Mouse (Mus musculus): ENCODE measurements around the gene Shisa5. TPM values are rescaled to one million over a fixed set of nuclear protein-coding genes. Genes with fewer than 3 reads are reported as not detected.

Shisa5 gene
- polyA plus RNA-seq, 1 experiment from 2014 or later, result 52.7 TPM

DNA sequence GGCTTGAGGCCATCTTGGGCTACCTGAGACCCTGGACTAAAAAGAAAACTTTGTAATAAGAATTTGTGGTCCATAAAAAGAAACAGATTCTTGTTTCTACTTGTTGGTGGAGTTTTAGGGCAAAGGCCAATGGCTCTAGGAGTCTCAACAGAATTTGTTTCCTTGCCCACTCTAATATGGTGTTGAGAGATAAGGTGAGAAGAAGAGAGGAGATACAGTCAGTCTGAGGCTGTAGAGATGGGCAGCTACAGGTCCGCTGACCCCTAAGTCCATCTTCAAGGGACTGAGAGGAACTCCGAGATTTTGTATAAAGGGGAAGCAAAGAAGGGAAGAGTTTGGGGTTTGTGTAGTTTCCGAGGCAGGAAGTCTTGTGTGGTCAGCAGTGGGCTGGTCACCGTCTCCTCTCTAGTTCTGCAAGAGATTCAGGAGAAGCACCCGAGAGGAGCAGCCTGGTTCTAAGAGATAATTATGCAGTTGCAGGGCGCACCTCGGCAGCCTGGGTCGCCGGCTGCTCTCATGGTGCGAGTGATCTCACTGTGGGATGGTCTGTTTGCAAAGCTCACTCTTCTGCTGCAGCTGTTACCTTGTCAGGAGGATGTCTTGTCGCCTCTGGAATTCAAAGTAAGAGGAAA, 21.3 kb upstream of the Shisa5 start:
- 78% methylated on average over 11 of the region's 11 CpGs for WGBS
- no peaks in the 10 kb centered on the region for H3K4me1 ChIP-seq (replicated peaks; ENCODE audit: control insufficient read depth, insufficient read depth, low read length)
- H3K27ac ChIP-seq (ENCODE audit: low read length), result no peak overlapping the region
- no peaks in the 10 kb centered on the region for H3K36me3 ChIP-seq (ENCODE audit: control insufficient read depth, insufficient read depth)
- H3K4me3 ChIP-seq (replicated peaks; ENCODE audit: low read length), result no peak overlapping the region
- H3K9me3 ChIP-seq (ENCODE audit: control insufficient read depth, low read length), result no peaks in the 10 kb centered on the region
- no peak for ATAC-seq
- H3K4me2 ChIP-seq (ENCODE audit: low read length), result no peak overlapping the region
- H3K9ac ChIP-seq (replicated peaks; ENCODE audit: low read depth, low read length), result no peak overlapping the region
- H3K27me3 ChIP-seq (replicated peaks; ENCODE audit: control insufficient read depth, insufficient read depth, low read length), result no peaks in the 10 kb centered on the region

DNA sequence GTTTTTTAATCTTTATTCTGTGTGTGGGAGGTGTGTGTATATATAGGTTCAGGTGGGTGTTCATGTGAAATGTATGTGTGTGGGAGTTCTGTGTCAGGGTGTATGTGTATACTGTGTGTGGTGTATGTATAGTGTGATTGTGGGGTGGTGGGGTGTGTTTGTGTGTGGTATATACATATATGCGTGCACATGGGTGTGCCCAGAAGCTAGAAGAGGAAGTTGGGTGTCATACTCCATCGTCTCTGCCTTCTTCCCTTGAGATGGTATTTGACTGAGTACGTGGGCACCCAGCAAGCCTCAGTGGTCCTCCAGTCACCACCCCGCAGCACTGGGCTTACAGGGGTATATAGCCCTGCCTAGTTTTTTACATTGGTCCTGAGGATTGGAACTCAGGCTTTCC, 16.9 kb upstream of the Shisa5 start:
- no peak overlapping the region for H3K4me2 ChIP-seq (ENCODE audit: low read length)
- no peak overlapping the region for H3K9ac ChIP-seq (replicated peaks; ENCODE audit: low read depth, low read length)
- no peaks in the 10 kb centered on the region for H3K4me1 ChIP-seq (replicated peaks; ENCODE audit: control insufficient read depth, insufficient read depth, low read length)
- ATAC-seq, result no peak
- no peak overlapping the region for H3K4me3 ChIP-seq (replicated peaks; ENCODE audit: low read length)
- H3K27ac ChIP-seq (ENCODE audit: low read length), result no peak overlapping the region
- WGBS, result 88% methylated on average over 4 of the region's 4 CpGs
- H3K36me3 ChIP-seq (ENCODE audit: control insufficient read depth, insufficient read depth), result 0 out of 2 replicates have a peak, but pooled peaks cover 2% of the 10 kb centered on the region
- no peaks in the 10 kb centered on the region for H3K9me3 ChIP-seq (ENCODE audit: control insufficient read depth, low read length)
- H3K27me3 ChIP-seq (replicated peaks; ENCODE audit: control insufficient read depth, insufficient read depth, low read length), result no peaks in the 10 kb centered on the region

DNA sequence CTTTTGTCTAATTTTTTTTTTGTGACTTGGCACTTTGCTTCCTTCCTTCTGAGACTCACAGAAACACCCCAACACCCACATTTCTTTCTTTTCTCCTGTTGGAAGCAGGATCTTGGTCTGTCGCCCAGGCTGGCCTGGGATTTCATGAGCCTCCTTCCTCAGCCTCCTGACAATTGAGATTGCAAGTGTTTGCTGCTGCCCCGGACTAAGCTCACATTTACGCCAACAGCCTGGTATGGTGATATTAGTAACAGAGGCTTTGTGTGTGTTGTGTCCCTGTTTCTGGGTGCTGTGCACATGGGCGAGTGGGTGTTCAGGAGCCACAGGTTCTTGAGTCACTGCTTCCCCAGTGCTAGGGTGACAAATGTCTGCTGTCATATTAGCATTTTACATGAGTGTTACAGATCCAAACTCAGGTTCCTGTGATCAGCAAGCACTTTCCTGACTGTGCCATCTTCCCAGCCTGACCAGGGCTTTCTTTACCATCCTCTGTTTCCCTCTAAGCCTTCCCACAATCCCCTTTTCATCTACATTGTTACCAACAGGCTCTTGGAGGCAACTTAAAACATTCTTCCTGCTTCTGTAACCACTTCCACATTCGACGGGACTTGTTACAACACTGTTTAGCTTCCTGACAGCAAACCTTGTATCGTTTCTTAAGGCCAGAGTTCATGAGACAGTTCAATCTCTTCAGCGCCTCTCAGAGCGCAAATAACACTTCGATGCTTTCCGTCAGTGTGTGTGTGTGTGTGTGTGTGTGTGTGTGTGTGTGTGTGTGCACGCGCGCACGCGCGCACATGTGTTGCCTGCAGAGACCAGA, 15.3 kb upstream of the Shisa5 start:
- no peaks in the 10 kb centered on the region for H3K4me1 ChIP-seq (replicated peaks; ENCODE audit: control insufficient read depth, insufficient read depth, low read length)
- no peak for ATAC-seq
- 0 out of 2 replicates have a peak, but pooled peaks cover 2% of the 10 kb centered on the region for H3K36me3 ChIP-seq (ENCODE audit: control insufficient read depth, insufficient read depth)
- no peak overlapping the region for H3K27ac ChIP-seq (ENCODE audit: low read length)
- H3K27me3 ChIP-seq (replicated peaks; ENCODE audit: control insufficient read depth, insufficient read depth, low read length), result no peaks in the 10 kb centered on the region
- no peak overlapping the region for H3K9ac ChIP-seq (replicated peaks; ENCODE audit: low read depth, low read length)
- no peaks in the 10 kb centered on the region for H3K9me3 ChIP-seq (ENCODE audit: control insufficient read depth, low read length)
- 85% methylated on average over 17 of the region's 17 CpGs for WGBS
- H3K4me2 ChIP-seq (ENCODE audit: low read length), result no peak overlapping the region
- no peak overlapping the region for H3K4me3 ChIP-seq (replicated peaks; ENCODE audit: low read length)

DNA sequence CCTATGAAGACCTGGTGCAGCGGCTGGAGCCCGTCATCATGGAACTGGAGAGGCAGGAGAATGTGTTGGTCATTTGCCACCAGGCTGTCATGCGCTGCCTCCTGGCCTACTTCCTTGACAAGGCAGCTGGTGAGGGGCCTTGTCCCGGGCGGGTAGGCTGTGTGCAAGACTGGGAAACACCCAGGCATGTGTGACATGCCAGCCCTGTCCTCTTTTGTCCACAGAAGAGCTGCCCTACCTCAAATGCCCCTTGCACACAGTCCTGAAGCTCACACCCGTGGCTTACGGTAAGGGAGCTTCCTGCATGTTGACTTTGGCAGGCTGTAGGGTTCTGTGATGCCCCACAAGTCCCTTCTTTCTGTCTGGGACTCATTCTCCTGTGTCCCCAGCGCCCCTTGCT, 10.8 kb upstream of the Shisa5 start:
- Histone ChIP-seq H3K4me3 (replicated peaks; ENCODE audit: low read length) (no peak overlapping the region), H3K9me3 (ENCODE audit: control insufficient read depth, low read length) (no peaks in the 10 kb centered on the region), H3K36me3 (ENCODE audit: control insufficient read depth, insufficient read depth) (peaks cover 2% of the 10 kb centered on the region), H3K4me2 (ENCODE audit: low read length) (no peak overlapping the region), H3K27ac (ENCODE audit: low read length) (no peak overlapping the region), H3K9ac (replicated peaks; ENCODE audit: low read depth, low read length) (no peak overlapping the region), H3K27me3 (replicated peaks; ENCODE audit: control insufficient read depth, insufficient read depth, low read length) (no peaks in the 10 kb centered on the region), H3K4me1 (replicated peaks; ENCODE audit: control insufficient read depth, insufficient read depth, low read length) (no peaks in the 10 kb centered on the region)
- no peak for ATAC-seq
- 80% methylated on average over 8 of the region's 8 CpGs for WGBS

DNA sequence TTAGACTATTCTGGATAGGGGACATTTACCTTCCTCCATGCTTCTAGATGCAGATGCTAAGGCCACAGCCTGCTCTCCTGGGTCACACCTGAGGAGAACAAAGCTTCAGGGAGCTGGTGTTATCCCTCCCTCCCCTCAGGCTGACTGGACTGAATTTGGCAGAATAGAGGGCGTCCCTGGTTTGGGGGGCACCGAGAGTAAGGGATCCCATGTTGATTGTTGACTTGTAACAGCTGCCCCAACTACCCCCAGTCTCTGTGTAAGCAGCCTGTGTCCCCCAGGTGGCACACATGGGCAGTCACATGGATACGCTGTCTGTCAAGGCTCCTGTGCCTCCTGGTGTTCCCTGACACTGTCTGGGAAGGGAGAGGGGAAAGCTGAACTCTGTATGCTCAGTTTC, 9.9 kb upstream of the Shisa5 start:
- H3K4me1 ChIP-seq (replicated peaks; ENCODE audit: control insufficient read depth, insufficient read depth, low read length), result no peaks in the 10 kb centered on the region
- no peak overlapping the region for H3K4me2 ChIP-seq (ENCODE audit: low read length)
- no peak for ATAC-seq
- no peak overlapping the region for H3K9ac ChIP-seq (replicated peaks; ENCODE audit: low read depth, low read length)
- H3K27me3 ChIP-seq (replicated peaks; ENCODE audit: control insufficient read depth, insufficient read depth, low read length), result no peaks in the 10 kb centered on the region
- H3K4me3 ChIP-seq (replicated peaks; ENCODE audit: low read length), result no peak overlapping the region
- H3K36me3 ChIP-seq (ENCODE audit: control insufficient read depth, insufficient read depth), result peaks cover 2% of the 10 kb centered on the region
- 77% methylated on average over 3 of the region's 3 CpGs for WGBS
- no peaks in the 10 kb centered on the region for H3K9me3 ChIP-seq (ENCODE audit: control insufficient read depth, low read length)
- H3K27ac ChIP-seq (ENCODE audit: low read length), result no peak overlapping the region

DNA sequence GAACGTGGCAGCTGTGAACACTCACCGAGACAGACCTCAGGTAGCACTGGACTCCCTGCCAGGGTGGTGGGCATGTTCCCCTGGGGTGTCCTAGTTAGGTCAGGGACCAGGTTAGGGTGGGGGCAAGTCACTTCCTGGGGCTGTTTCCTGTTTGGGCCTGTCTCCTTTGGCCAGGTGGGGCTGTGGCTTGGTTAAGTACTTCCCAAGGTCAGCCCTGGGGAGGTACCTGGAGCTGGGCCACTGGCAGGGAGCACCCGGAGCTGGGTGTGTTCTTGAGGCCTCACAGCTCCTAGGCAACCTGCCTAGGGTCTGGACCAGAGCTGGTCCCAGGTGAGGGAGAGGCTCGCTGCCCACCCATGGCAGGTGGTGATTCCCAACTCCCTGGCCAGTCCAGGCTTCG, 9.4 kb upstream of the Shisa5 start:
- Histone ChIP-seq H3K27me3 (replicated peaks; ENCODE audit: control insufficient read depth, insufficient read depth, low read length) (no peaks in the 10 kb centered on the region), H3K36me3 (ENCODE audit: control insufficient read depth, insufficient read depth) (peaks cover 2% of the 10 kb centered on the region), H3K4me3 (replicated peaks; ENCODE audit: low read length) (no peak overlapping the region), H3K4me1 (replicated peaks; ENCODE audit: control insufficient read depth, insufficient read depth, low read length) (no peaks in the 10 kb centered on the region), H3K4me2 (ENCODE audit: low read length) (no peak overlapping the region), H3K27ac (ENCODE audit: low read length) (no peak overlapping the region), H3K9me3 (ENCODE audit: control insufficient read depth, low read length) (no peaks in the 10 kb centered on the region), H3K9ac (replicated peaks; ENCODE audit: low read depth, low read length) (no peak overlapping the region)
- WGBS, result 82% methylated on average over 5 of the region's 5 CpGs
- ATAC-seq, result no peak

DNA sequence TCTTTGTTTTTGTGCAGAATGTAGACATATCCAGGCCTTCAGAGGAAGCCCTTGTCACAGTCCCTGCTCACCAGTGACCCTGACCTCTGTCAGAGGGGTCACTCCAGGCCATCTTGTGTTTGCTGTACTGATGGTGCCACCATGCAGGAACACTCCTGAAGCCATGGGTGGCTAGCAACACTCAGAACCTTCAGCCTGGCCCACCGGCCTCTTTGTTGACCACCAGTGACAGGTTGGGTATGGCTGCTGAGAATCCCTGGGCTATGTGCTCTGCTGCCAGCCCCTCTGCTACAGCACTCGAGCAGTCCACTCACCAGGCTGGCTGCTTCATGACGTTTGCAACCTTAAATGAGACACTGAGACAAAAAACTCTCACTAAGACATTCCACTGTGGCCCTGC, 8.1 kb upstream of the Shisa5 start:
- Histone ChIP-seq H3K9ac (replicated peaks; ENCODE audit: low read depth, low read length) (no peak overlapping the region), H3K27me3 (replicated peaks; ENCODE audit: control insufficient read depth, insufficient read depth, low read length) (no peaks in the 10 kb centered on the region), H3K4me2 (ENCODE audit: low read length) (no peak overlapping the region), H3K4me3 (replicated peaks; ENCODE audit: low read length) (no peak overlapping the region), H3K36me3 (ENCODE audit: control insufficient read depth, insufficient read depth) (peaks cover 2% of the 10 kb centered on the region), H3K9me3 (ENCODE audit: control insufficient read depth, low read length) (no peaks in the 10 kb centered on the region), H3K4me1 (replicated peaks; ENCODE audit: control insufficient read depth, insufficient read depth, low read length) (no peaks in the 10 kb centered on the region), H3K27ac (ENCODE audit: low read length) (no peak overlapping the region)
- 71% methylated on average over 3 of the region's 3 CpGs for WGBS
- ATAC-seq, result no peak

DNA sequence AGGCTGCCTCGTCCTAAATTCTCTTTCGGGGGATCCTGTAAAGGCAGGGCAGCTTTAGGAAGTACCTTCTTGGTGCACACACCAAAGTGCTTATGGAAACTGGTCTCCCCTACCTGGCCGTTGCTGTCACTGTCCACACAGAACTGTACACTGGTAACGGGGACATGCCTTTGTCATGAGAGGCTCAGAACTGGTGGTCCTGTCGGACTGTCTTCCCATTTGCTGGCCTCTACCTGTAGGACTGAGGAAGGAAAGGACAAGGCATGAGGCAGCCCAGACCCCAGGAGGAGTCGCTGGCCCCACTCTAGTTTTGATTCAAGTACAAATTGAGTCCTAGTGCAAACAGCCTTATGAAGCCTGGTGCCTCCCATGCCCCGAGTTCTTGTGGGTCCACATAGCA, 7.4 kb upstream of the Shisa5 start:
- no peaks in the 10 kb centered on the region; the same call in none of the 2 replicates for H3K36me3 ChIP-seq (ENCODE audit: control insufficient read depth, insufficient read depth)
- no peak for ATAC-seq
- H3K27ac ChIP-seq (ENCODE audit: low read length), result no peak overlapping the region
- H3K4me1 ChIP-seq (replicated peaks; ENCODE audit: control insufficient read depth, insufficient read depth, low read length), result no peaks in the 10 kb centered on the region
- H3K4me2 ChIP-seq (ENCODE audit: low read length), result no peak overlapping the region
- no peaks in the 10 kb centered on the region for H3K27me3 ChIP-seq (replicated peaks; ENCODE audit: control insufficient read depth, insufficient read depth, low read length)
- no peak overlapping the region for H3K9ac ChIP-seq (replicated peaks; ENCODE audit: low read depth, low read length)
- 92% methylated on average over 7 of the region's 7 CpGs for WGBS
- H3K4me3 ChIP-seq (replicated peaks; ENCODE audit: low read length), result no peak overlapping the region
- no peaks in the 10 kb centered on the region for H3K9me3 ChIP-seq (ENCODE audit: control insufficient read depth, low read length)

DNA sequence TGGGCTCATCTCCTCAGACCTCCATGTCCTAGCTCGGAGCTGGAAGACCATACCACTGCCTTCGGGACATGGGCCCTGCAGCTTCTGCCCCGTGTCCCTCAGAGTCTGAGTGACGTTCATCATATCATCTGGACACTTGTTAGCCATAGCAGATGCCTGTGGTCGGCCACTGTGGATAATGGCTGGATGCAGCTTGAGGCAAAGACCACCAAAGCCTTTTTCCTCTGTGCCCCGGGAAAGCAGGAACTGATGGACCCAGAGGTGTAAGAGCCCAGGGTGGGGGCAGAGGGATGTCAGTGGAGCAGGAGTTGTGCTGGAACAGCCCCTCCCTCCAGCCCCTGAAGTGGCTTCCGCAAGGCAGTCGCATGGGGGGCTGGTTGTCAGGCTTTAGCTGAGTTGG, 6.7 kb upstream of the Shisa5 start:
- no peaks in the 10 kb centered on the region for H3K9me3 ChIP-seq (ENCODE audit: control insufficient read depth, low read length)
- H3K4me3 ChIP-seq (replicated peaks; ENCODE audit: low read length), result no peak overlapping the region
- WGBS, result 86% methylated on average over 8 of the region's 8 CpGs
- no peaks in the 10 kb centered on the region; the same call in none of the 2 replicates for H3K36me3 ChIP-seq (ENCODE audit: control insufficient read depth, insufficient read depth)
- no peaks in the 10 kb centered on the region for H3K27me3 ChIP-seq (replicated peaks; ENCODE audit: control insufficient read depth, insufficient read depth, low read length)
- no peak overlapping the region for H3K27ac ChIP-seq (ENCODE audit: low read length)
- H3K4me1 ChIP-seq (replicated peaks; ENCODE audit: control insufficient read depth, insufficient read depth, low read length), result no peaks in the 10 kb centered on the region
- no peak for ATAC-seq
- H3K4me2 ChIP-seq (ENCODE audit: low read length), result no peak overlapping the region
- H3K9ac ChIP-seq (replicated peaks; ENCODE audit: low read depth, low read length), result no peak overlapping the region

Data from forebrain, embryonic 16.5 days (tissue).